Mouse (Mus musculus) heart, postnatal 0 days (tissue): Measurements from ENCODE around the gene Rhobtb3. TPM values are rescaled to one million over a fixed set of nuclear protein-coding genes. Genes with fewer than 3 reads are reported as not detected.

Experiments used
- ATAC-seq: fragments of 200-750 bp; cut with Nextera tagmentation; 2 replicates; pipeline ENCODE4 v1.8.0; 2017; ENCODE audit warnings: low read depth, moderate number of reproducible peaks, moderate library complexity; ENCODE audit not compliant: insufficient read depth
- DNase-seq: peaks from one replicate; pipeline ENCODE4 v3.0.0-alpha.2; 2016; ENCODE audit warnings: low spot score
- H3K27ac ChIP-seq: fragments of 300-500 bp; sonication (generic); 2 replicates; pipeline ENCODE4 v1.5.1; 2014; ENCODE audit warnings: low read depth, mild to moderate bottlenecking
- H3K27me3 ChIP-seq: fragments of 300-500 bp; sonication (generic); 2 replicates; pipeline ENCODE4 v1.6.1; 2014; ENCODE audit warnings: low read length, mixed read lengths; ENCODE audit not compliant: control insufficient read depth, insufficient read depth
- H3K36me3 ChIP-seq: fragments of 300-500 bp; sonication (generic); replicated peaks from 2 replicates; pipeline ENCODE4 v1.6.1; 2014; ENCODE audit warnings: low read length, mixed read lengths; ENCODE audit not compliant: control insufficient read depth, insufficient read depth
- H3K4me1 ChIP-seq: fragments of 300-500 bp; sonication (generic); 2 replicates; pipeline ENCODE4 v1.6.1; 2014; ENCODE audit warnings: antibody characterized with exemption; ENCODE audit not compliant: control insufficient read depth, insufficient read depth
- H3K4me2 ChIP-seq: fragments of 300-500 bp; sonication (generic); 2 replicates; pipeline ENCODE4 v1.6.1; 2014; ENCODE audit warnings: low read depth, mild to moderate bottlenecking, low read length, moderate library complexity
- H3K4me3 ChIP-seq: fragments of 300-500 bp; sonication (generic); 2 replicates; pipeline ENCODE4 v1.5.1; 2014; ENCODE audit warnings: low read depth, low read length
- H3K9ac ChIP-seq: fragments of 300-500 bp; sonication (generic); replicated peaks from 2 replicates; pipeline ENCODE4 v1.6.1; 2014; ENCODE audit warnings: low read depth, low read length, mixed read lengths
- H3K9me3 ChIP-seq: fragments of 300-500 bp; sonication (generic); replicated peaks from 2 replicates; pipeline ENCODE4 v1.6.1; 2016; ENCODE audit warnings: low read length; ENCODE audit not compliant: control insufficient read depth
- CTCF ChIP-seq: IDR thresholded peaks from 2 replicates; pipeline ENCODE4 v1.5.1; 2016; ENCODE audit warnings: antibody characterized with exemption, control low read depth, low read depth
- EP300 ChIP-seq: IDR thresholded peaks from 2 replicates; pipeline ENCODE4 v1.6.1; 2016; ENCODE audit warnings: antibody characterized with exemption, low read depth
- WGBS: fragments of 180-500 bp; shearing (Covaris S2); extraction: QIAGEN DNeasy Blood & Tissue Kit; methylation state at CpG from one replicate; pipeline ENCODE4 v1.1.7; 2014; 5-methylcytosine and 5-hydroxymethylcytosine counted together
- polyA plus RNA-seq: library from polyadenylated mRNA; unstranded; fragments of >200 nt; fragmentation: Nextera tagmentation; extraction: Ambion mirVana; gene quantifications from 2 replicates; pipeline ENCODE4 v1.2.1, GENCODE M21; 2015
- total RNA-seq: library from RNA; depleted of rRNA; stranded (reverse); fragments of >200 nt; gene quantifications from 2 replicates; pipeline ENCODE4 v1.2.3, GENCODE M21; 2014; ENCODE audit warnings: low replicate concordance

Rhobtb3 gene
- total and polyA plus RNA-seq, 2 experiments from 2014 or later: 13.7 to 29.8 TPM

DNA sequence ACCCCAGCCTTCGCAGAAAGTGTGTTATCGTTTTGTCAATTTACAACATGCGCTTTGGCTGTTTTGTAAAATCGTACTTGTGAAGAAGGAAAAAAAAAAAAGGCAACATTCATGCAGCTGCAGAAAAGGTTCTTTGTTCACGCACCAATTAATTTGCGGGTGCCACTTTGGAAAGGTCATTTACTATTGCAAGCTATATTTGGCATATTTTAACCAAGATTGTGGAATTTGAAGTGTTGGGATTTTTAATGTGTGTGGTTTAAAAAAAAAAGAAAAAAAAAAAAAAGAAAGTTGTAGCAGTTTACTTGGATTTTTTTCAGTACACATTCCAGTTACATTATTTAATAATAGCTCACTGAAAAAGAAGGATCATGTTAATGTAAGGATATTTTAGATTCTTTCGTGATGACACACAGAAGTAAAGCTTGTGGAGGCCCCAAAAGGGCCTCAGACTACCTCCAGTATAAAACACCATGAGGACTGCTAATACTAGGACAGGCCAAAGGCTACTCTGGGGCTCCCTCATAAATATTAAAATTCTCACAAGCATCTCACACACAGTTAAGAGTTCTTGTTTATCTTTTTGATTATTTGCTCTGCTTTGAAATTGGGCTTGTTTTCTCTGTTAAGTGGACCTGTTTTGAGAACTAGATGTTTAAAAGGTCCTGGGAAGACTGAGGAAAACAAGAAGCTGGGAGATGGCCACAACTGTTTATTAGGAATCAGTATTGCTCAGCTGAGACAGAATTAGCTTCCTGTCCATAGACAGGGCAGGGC is 507 bp upstream of the Rhobtb3 start:
- TF ChIP-seq EP300 (no peak), CTCF (no peak)
- Histone ChIP-seq H3K4me2 (peak overlapping the region; percentile 73), H3K4me1 (peaks cover 12% of the 10 kb centered on the region), H3K9me3 (no peaks in the 10 kb centered on the region), H3K27me3 (no peaks in the 10 kb centered on the region), H3K9ac (peak overlapping the region; percentile 91), H3K27ac (peak overlapping the region; percentile 98), H3K4me3 (peak overlapping the region; percentile 81), H3K36me3 (peaks cover 4% of the 10 kb centered on the region; the same call in 1 of the 2 replicates)
- WGBS: 1% methylated on average over 7 of the region's 7 CpGs
- no peak for ATAC-seq
- peak; percentile 26 for DNase-seq

DNA sequence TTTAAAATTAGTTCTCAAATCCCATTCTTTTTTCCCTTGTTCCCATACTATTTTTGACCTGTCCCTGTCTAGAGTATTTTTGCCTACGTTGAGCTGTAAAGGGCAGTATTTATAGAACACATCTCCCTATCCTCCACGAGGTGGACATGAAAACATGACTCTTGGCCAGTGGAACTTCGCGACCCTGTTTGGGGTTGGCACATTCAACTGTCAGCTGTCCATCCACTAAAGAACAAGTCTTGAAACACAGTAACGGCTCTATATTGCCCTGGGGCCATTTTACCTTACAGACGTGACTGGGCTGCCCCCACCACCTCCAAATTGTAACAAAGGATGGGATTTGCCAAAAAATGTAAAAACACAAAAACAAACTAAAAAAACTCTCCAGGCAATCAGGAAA is 994 bp downstream of the Rhobtb3 start:
- Histone ChIP-seq H3K4me2 (peak overlapping the region; percentile 73), H3K9ac (peak overlapping the region; percentile 91), H3K9me3 (no peaks in the 10 kb centered on the region), H3K27ac (peak overlapping the region; percentile 98), H3K4me3 (peak overlapping the region; percentile 81), H3K36me3 (peaks cover 19% of the 10 kb centered on the region), H3K27me3 (no peaks in the 10 kb centered on the region), H3K4me1 (peaks cover 12% of the 10 kb centered on the region)
- ATAC-seq (peak; percentile 31), DNase-seq (peak; percentile 43)
- TF ChIP-seq EP300 (no peak), CTCF (0 out of 2 replicates have a peak, but pooled peaks have one; percentile 13)
- under 1% methylated on average over 6 of the region's 6 CpGs for WGBS

DNA sequence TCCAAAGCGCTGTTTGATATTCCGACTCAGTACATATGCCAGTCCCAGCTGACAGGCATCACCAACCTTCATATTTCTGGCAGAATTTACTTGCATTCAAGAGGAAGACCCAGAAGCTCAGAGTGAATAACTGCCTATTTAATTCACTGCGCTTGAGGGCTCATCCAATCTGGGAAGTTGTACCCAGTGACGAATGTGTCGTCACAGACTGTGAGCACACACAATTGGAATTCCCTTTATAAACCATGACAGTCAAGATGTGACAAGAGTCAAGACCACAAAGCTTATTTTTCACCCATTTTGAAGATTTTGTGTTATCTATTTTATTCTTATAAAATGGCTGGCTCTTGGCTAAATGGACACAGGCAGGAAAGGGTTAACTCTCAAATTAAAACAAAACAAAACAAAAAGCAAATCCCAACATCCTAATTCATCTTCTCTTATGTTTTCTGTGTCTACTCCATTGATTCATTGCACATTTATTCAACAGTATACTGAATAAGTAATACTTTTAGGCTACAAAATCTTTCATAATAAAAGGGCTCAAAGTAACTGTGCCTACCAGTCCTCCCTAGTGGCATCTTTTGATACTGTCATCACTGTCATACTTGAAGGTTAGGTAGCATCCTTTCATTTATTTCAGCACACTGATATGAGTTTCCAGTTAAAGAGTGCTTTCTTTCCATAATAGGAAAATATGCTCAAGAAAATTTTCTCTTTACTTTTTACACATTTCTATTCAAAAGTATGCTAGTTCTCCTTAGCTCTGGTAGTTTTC is 2.0 kb downstream of the Rhobtb3 start:
- H3K9ac ChIP-seq: no peak overlapping the region
- DNase-seq: no peak
- H3K27ac ChIP-seq: no peak overlapping the region

DNA sequence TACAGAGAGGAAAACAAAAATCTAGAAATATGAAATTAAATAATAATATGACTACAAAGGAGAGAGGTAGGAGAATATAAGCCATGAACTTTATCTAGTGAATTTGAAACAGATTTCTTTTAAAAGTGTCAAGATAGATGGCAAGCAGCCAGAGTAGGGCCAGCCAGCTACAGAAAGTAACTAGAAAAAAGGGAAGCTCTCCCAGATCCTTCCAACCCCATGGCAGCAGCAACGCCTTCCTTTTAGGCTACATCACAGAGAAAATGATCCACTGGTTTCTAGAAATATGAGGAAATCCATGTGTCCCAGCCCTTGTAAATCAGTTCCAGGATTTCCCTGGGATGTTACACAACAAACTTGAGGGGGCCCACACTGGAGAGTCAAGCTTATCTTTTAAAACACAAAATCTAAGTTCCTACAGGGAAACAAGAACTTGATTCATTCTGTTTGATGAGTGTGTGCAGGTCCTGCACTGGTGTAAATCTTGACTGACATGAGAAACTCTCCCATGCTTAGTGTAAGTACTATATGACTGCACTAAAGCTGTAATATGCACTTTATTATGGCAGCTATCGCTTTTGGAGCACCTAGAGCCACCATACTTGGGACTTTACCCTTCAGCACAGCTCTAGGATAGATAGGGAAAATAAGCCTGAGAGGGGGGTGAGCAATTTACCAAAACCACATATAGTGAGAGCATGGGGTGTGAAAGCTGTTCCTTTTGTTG is 2.8 kb downstream of the Rhobtb3 start:
- TF ChIP-seq CTCF: no peak
- no peak for TF ChIP-seq EP300
- Histone ChIP-seq H3K27me3 (no peaks in the 10 kb centered on the region), H3K27ac (no peak overlapping the region), H3K4me2 (peak overlapping the region; percentile 30; the same call in 1 of the 2 replicates), H3K9ac (no peak overlapping the region), H3K4me1 (peaks cover 12% of the 10 kb centered on the region), H3K9me3 (no peaks in the 10 kb centered on the region), H3K36me3 (peaks cover 22% of the 10 kb centered on the region), H3K4me3 (no peak overlapping the region)
- 71% methylated on average over 2 of the region's 2 CpGs for WGBS
- no peak for DNase-seq
- no peak for ATAC-seq

More for the DNA sequence above, 2.0 kb downstream of the Rhobtb3 start:
- peaks cover 22% of the 10 kb centered on the region for H3K36me3 ChIP-seq
- H3K9me3 ChIP-seq: no peaks in the 10 kb centered on the region
- no peaks in the 10 kb centered on the region for H3K27me3 ChIP-seq
- peaks cover 12% of the 10 kb centered on the region for H3K4me1 ChIP-seq
- ATAC-seq: no peak
- 92% methylated on average over 5 of the region's 5 CpGs for WGBS
- TF ChIP-seq CTCF (no peak), EP300 (no peak)
- H3K4me2 ChIP-seq: peak overlapping the region; percentile 30; the same call in 1 of the 2 replicates
- H3K4me3 ChIP-seq: no peak overlapping the region

DNA sequence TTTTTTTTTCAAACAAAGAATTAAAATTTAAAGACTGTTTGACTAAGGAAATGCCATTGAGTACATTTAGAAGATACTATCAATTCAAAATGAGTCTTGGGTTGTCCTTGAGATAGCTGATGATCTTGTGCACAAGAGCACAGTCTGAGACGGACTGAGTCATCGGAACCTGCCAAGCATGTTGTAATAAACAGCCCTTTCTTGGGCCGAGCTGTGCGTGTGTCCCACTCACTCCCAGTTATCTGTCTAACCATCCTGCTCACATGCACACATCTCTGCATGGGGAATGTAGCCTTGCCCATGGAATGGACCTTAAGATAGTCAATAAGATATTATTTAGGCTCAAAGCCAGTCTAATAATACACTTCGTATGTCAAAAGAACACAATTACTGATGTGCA is 4.9 kb downstream of the Rhobtb3 start:
- DNase-seq: no peak
- H3K4me3 ChIP-seq: no peak overlapping the region
- WGBS: 79% methylated on average over 5 of the region's 5 CpGs

More for the DNA sequence above, 4.9 kb downstream of the Rhobtb3 start:
- TF ChIP-seq CTCF (no peak), EP300 (no peak)
- H3K9me3 ChIP-seq: no peaks in the 10 kb centered on the region
- ATAC-seq: no peak
- no peaks in the 10 kb centered on the region for H3K27me3 ChIP-seq
- peaks cover 22% of the 10 kb centered on the region for H3K36me3 ChIP-seq
- no peak overlapping the region for H3K4me2 ChIP-seq
- no peak overlapping the region for H3K27ac ChIP-seq
- peaks cover 12% of the 10 kb centered on the region for H3K4me1 ChIP-seq
- no peak overlapping the region for H3K9ac ChIP-seq
